Mouse (Mus musculus) layer of hippocampus, adult 18-20 months (tissue): ENCODE measurements at regions not wholly inside any gene's neighbourhood (a gene's known extent, or its start where the extent isn't known, plus 50 kb on each side); places are given as distances from the start of the nearest gene placed in this dataset.

Source experiments
- DNase-seq, 2 experiments: peaks; one replicate each; pipeline ENCODE4 v3.0.0; 2022; ENCODE audit warnings: low spot score in 2 of 2

DNA sequence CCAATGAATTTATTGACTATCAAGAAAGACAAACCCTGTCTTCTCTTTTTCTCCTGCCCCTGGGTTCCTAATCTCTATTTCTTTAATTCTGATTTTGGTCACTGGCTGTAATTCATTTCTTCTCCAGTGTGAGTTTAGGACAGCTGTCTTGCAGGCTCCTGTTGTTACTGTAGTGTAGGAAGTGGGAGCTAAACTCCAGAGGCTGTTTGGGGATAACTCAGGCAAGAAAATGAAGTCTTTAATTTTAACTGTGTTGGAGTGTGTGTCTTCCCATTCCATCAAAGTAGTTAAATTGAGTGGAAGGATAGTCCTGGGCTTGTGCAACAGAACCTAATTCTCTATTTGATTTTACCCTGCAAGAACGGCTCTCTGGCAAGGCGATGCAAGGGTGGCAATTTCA is 381.0 kb downstream of the Igsf11 start:
- DNase-seq = no peak

DNA sequence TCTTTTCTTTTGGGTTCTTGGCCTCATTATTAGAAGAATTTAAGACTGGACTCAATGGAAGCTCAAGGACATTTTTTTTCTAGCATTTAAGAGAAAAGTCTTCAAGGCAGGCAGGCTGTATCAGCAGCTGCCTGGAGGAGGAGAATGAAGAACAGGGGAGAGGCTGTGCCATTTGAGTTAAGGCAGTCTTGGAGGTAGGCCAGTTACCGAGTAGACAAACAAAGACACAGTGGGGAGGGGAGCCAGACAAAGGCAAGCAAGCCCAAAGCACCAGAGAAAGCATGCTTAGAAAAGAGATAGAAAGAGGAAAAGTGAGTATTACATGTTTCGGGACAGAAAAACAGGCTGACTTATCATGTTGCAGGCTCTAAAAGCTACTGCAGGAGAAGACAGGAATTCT is 392.0 kb downstream of the Igsf11 start:
- DNase-seq = peak; percentile 28 to 66

DNA sequence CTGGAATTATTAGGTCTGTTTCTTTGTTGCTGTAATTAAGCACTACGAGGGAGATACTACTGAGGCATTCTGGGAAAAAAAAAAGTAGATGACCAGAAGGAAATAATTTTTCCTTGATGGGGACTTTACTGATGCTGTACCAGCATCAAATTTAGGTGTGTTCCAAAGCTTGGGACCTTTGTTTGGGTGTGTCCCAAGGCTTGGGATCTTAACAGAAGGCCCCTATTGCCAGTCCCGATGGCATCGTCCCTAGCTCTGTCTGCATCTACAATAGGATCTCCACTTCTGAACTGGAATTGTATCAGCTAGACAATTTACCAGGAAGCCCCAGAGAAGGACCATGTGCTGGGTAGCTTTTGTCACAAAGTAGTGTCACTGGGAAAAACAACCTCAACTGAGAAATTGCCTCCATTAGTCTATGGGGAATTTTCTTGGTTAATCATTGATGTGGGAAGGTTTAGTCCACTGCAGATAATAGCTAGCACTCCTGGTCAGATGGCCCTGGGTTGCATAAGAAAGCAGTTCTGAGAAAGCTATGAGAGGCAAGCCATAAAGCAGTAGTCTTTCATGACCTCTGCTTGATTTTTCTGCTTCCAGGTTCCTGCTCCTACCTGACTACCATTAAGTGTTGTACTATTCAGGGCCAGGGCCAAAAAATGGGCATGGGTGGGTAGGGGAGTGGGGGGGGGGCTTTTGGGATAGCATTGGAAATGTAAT is 392.7 kb downstream of the Igsf11 start:
- DNase-seq = no peak

DNA sequence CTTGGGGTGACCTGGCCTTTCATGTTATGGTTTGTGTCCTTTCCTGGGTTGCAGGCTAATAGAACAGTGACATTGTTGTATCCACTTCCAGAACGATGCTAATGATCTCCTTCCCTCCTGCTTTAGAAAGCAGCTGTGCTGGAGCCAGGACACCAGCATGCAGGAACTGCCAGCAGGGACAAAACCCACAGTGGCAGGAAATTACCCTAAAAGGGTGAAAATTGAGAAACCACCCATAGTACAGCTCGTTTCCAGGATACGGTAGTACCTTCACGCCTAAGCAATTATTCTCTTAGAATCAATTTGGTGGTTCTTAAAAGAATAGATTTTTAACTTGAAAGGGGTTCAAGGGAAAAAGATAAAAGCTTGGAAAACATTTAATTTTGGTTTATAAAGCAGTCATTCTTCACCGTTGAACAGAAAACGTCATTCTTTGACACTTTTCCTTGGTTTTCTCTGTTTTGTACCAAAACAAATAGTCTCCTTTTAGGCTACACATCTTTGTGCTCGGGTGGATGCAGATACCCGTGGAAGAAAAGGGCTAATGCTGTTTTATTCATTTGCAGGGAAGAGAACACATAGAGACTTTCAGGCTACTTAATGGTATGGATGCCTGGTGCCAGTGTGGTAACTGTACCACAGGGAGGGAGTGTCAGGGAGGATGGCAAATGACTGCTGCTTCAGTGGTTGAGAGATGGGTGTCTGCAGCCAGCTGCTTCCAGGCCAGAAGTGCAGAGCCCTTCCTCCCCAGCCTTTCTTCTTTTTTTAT is 394.5 kb downstream of the Igsf11 start:
- peak; percentile 35 to 56 for DNase-seq

DNA sequence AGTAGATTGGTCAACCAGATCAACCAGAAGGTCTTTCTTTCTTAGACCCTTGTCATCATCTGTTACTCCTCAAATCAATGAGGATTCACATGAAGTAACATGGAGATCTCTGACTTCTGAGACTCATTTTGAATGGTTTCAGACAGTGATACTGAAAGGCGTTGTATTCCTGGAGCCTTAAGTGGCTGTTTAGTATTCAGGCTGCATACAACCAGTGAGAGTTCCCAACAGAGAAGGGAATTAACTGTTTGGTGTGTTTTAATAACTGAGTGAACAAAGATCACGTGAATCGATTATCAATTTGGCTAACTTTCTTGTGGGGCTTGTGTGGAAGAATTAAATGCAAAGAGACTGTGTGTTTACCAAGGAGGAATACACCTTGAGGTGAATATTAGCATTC is 406.4 kb downstream of the Igsf11 start:
- no peak for DNase-seq

DNA sequence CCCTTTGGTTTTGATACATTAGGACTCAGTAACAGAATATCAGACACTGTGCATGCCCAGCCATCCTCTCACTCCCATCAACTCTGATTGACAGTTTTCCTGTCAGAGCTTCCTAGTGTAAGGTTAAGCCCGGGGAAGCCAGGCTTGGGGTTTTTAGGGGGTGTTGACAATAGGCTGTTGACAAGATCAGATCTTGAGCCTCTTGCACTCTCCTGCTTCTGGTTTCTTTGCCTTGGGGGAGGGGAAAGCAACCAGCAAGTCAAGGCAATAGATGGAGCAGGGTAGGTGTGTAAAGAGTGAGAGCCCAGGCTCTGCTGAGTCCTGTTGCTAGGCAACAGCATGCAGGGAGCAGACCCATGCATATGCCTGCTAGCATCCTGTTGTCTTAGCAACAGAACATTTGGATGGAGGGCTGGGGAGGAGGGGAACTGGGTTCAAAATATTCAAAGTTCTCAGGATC is 410.5 kb downstream of the Igsf11 start:
- DNase-seq = peak; percentile 82 to 91

DNA sequence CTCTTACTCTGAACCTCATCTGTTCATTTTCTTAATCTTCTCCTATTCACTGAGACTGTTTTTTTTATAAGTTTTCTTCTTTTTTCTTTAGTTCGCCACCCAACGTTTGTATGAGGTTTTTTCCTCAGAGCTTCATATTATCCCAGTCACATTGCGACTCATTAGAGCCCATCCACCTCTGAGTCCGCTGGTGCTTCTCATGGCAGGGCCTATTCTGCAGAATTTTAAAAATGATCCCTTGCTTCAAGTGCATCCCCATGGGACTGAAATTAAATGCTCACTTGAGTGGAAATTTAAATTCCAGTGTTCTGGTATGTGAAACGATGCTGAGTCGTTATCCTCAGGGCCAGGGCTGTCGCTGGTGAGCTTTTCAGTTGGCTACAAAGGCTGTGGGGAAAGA is 410.9 kb downstream of the Igsf11 start:
- no peak for DNase-seq

DNA sequence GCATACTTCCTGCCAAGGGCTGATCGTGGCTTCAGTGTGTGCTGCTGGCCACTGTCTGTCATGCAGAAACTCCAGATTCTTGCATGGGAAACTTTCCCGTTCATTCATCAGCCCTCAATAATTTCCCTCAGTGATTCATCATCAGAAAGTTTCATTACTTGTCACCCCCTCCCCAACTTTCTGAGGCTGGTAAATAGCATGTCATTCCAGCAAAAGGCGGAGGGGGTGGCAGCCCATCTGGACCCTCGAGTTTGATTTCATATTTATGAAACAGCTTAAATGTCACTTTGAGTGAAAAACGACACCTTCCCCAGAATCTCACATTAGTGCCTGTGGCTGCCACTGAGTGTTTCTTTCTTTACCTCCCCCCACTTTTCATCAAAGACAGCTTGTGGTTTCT is 415.5 kb downstream of the Igsf11 start:
- DNase-seq = peak in 1 of 2 experiments; percentile 57

DNA sequence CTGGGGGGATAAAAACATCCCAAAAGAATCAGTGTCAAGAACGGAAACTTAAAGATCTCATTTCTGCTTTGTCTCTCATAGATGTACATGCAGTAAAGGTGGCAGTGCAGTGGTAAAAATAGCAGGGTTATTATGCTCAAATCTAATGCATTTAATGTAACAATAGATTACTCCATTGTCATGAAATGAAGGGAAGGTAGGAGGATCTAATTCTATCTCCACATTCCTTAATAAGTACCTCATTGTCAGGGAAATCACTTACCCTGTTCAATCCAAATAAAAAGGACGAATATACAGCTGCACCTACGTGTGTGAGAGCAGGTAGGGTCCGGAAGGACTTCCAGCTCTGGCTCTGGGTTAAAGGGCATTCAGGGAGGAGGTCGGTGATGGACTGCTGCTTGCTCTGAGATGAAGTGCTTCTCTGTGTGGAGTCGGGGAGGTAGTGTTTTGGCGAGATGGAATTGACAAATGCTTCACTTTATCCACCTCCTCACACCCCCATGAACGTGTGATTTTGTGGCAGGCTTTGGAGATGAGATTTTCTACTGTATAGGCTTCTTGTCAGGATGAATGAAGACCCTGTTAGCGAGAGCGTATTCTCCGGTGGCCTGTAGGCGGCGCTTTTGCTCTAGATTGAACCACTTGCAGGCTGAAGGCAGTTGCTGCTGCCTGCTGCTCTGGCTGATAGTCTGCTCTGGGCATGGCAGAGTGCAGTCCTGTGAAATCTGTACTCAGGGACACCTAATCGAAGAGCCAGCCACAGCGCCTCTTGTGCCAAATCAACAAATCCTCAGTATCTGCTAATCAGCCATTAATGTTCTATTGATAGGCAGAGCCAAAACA is 424.5 kb downstream of the Igsf11 start:
- peak; percentile 83 to 92 for DNase-seq

DNA sequence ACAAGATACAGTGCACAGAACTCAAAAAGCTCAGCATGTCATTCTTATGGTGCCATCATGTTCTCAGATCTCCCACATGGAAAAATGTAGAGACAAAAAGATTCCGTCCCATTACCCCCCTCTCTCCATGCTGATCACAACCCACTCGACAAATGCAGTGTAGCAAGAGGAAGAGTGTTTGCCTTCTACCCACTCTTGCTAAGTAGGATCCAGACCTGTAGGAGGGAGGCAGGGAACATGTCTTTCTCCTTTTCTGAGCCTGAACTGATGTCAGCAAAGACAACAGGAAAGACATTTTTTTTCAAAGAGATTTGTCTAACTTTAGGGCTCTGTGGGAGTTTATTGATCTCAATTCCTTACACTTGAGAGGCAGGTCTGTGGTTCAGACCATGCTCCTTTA is 433.2 kb downstream of the Igsf11 start:
- DNase-seq = no peak

DNA sequence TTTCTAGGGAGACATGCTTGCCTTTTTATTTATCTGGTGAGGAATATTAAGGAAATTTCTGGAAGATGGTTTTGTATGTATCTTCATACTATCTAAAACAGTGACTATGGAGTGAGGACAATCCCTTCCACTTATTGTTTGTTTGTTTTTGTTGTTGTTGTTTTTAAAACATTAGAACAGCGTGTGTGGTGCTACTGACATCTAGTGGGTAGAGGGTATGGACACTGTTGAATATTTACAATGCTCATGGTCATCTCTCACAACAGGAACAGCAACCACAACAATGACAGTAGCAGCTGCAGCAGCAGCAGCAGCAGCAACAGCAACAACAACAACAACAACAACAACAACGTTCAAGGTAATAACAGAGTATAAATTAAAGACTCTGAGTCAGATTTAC is 471.2 kb downstream of the Igsf11 start:
- DNase-seq = no peak

DNA sequence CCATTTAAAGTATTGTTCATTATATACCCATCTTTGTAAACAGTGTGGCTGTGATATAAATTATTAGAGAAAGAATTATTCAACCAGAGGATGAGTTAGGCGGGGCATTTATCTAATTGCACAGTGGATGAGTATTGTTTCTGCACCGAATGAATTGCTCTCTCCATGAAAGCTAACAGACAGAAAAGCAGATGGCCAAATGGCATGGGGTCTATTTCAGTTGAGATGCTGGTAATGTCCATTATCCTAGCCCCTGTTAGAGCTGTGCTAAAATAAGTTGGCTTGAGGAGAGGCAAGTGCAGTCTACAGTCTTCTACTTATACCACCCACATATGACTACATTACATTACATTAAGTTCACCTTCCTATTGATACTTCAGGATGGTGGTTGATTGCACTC is 475.8 kb downstream of the Igsf11 start:
- no peak for DNase-seq

DNA sequence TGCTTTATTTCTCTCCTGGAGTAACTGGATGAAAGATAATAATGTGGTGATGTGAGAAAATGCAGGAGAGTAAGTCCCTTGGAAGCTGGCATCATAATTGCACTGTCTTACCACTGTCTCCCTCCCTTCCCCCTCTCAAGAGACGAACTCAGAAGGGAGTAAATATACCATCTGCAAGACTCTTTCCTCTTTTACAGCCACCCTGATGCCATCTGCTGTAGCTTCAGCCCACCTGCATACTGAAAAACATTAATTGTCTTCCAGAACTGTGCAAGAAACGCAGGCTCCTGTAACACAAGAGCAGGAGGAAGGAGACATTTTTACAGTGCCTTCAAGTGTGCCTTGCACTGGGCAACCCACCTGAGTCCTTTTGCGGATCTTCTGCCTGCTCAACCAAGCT is 482.1 kb downstream of the Igsf11 start:
- DNase-seq = peak; percentile 36 to 63

DNA sequence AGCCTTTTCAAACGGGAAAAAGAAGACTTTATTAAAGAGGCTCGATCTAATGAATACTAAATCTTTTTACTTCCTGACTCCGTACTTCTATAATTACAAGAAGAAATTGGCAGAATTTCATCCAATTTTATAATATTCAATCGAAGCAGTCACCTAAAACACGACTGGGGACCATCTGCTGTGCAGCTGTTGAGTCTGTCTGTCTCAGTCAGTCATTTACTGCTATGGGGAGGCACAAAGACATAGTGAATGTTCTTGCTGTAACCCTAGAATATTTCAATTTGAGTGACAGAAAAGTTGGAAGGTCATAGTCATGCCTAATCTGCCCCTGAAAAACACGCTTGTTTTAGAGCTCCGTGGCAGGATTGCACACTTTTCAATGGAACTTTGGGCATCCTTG is 487.5 kb downstream of the Igsf11 start:
- peak; percentile 29 to 68 for DNase-seq

DNA sequence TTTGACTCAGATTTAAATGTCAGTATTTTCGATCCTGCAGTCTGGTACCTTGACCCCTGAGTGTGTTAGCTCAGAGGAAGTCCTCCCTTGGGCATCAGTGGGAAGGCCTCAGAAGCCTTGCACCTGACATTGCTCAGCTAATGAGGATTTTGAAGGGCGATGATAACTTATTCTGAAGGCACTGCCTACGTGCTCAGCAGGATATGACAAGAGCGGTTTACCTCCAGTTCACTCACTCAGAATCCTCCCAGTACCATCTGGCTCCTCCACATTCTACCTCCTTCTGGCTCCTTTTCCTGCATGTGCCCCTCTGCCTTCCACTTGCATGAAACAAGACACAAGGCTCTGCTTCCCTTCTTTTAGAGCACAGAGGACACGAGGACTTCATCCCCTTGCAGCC is 497.5 kb downstream of the Igsf11 start:
- DNase-seq = no peak

DNA sequence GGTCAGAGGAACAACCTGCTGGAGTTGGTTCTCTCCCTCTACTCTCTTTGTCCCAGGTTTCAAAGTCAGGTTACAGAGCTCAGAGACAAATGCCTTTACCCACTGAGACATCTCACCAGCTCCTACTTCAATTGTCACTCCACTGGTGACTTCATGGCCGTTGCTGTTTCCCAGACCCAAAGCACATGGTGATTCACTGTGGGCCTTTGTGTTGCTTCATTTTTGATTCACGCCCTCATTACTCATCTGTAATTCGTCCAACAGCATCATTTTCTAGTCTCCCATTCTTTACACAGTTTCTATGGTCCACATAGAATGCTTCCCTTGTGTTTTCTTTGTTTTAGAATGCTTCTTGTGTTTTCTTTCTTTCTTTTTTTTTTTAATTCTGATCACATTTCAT is 498.2 kb downstream of the Igsf11 start:
- no peak for DNase-seq

DNA sequence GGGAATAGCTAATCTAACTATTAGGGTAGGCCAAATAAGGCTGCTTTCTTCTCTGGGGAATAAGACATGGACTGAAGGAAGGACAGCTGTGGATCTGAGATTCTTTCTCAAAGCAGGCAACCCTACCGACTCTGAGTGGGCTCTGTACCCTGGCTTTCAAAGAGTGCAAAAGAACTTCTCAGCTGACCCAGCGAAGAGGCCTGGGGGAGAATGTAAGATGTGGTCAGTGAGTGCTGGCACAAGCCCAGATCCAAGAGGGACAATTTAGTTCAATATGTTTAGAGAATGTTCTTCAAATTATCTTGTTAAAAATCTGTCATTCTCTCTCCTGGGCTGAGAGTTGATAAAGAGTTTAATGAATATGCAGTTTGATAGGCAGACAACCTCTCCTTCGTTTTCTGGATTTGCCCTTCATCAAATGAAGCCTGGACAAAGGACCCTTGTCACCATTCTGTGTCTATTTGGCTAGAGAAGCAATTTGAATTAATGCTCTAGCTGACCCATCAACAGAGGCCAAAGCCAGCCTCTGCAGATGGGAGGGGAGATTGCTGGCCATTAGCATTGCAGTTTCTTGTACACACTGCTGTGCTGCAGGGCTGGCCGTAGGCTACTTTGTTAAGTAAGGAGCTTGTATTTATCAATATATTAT is 509.8 kb downstream of the Igsf11 start:
- DNase-seq = peak in 1 of 2 experiments; percentile 51

DNA sequence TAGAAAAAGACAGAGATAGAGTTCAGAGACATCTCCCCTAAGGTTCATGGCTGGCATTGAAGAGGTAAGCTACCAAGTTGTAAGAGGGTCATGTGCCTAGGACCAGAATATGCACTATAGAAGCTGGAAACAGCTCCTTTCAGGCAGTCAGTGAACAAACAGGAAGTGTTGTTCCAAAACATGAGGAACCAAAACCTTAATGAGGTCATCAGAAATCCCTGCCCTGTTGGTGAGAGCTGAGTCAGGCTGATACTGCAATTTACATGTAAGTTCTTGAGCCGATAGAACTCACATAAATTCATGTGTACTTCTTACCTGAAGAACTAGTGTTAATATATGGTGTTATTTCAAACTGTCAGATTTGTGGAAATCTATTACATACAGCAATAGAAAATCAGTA is 539.1 kb downstream of the Igsf11 start:
- no peak for DNase-seq

DNA sequence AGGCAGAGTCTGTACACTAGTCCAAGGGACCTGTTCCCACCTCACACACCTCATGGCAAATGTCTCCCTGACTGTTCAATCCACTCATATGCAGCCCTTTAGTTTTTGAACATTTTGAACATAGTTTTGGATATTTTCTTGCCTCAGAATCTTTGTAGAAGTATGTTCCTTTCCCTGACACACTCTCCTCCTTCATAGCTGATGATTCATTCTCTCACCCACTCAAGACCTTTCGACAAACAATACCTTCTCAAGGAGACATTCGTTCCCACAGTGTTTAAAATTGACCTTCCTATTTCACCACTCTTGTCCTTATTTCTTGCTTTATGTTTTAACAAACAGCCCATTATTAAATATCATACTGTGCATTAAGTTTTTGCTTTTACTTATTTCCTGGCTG is 538.4 kb upstream of the Lsamp start:
- DNase-seq = no peak

DNA sequence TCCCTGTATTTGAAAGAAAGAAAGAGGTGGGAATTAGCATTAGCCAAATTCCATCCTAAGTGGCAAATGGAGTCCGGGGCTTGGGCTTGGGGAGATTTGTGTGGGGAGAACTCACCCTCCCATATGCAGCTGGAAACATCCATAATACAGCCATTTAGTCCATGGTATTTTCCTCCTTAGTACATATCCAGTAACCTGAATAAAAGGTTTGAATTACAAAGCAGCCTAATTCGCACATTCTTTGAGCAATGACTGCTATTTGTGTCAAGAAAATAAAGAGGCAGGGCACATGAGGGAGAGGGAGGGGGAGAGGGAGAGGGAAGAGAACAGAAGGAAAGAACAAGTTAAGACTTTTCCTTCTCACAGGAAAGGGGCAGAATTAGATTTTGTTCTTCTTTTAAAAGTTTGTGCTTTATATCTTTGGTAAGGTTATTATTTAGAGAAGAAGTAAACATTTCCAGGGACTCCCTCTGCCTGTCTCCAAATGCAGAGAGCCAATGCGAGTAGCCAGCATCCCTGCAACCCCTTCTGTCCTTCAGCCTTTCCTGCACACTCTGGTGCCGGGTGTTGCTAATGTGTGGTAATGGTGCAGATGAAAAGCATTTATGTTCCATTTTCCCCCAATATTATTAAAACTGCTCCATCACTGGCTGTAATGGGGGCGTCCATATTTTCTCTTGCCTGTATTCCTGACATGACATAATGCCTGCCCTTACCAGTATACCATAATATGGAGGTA is 530.6 kb upstream of the Lsamp start:
- DNase-seq = no peak
